Mouse (Mus musculus): ENCODE measurements around the gene Shc1. TPM values are rescaled to one million over a fixed set of nuclear protein-coding genes. Genes with fewer than 3 reads are reported as not detected.
A peak's percentile ranks its signal among the peaks of the same experiment; 100 is the strongest.
"Not testable (repeated sequence)": the region's sequence is repeated elsewhere in the genome, so short reads cannot be mapped to it uniquely, and the experiment has no call there.

Gene Shc1
- total RNA-seq, 2 experiments from 2014 or later: 14.7 to 15.1 TPM

DNA sequence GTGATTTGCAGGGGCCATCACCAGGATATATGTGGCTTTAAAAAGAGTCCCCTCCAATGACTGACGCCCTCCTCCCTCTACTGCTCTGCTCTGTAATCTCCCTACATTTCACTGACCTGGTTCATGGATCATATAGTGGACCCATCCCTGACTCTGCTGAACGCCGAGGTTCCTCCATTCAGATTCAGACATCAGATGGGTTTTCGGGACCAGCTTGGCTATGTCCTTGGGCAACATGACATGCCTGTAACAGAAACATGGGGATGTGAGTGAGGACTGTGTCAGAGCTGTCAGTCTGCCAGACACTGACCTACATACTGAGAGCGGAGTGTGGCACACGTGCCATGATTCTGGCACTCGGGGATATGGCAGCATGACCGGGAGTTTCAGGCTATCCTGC is 2.1 kb upstream of the Shc1 start:
- DNase-seq (ENCODE audit: low spot score in 2 of 2): no peak

- no peak for DNase-seq (ENCODE audit: low spot score in 2 of 2)
These were observed 1.1 kb upstream of the Shc1 start for GRCm38 (mm10) chr3:89417131-89417530.

DNA sequence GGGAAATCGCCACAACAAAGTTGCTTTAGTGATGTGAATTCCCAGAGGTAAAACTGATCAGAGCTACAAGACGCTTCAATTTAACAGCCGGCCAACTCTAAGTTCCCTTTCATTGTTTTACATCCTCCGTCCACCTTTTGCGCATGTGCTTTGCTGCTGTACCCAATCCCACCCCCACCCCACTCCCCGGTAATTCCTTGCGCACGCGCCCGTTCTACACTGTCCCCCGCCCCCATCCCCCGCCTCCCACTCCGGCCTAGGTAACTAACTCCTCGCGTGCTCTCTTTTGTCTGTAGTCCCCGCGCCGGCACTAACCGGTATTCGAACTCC is 438 bp upstream of the Shc1 start:
- DNase-seq (ENCODE audit: low spot score in 2 of 2): no peak

GRCm38 (mm10) chr3:89418861-89419250 is 613 bp downstream of the Shc1 start:
- no peak for DNase-seq (ENCODE audit: low spot score in 2 of 2)

DNA sequence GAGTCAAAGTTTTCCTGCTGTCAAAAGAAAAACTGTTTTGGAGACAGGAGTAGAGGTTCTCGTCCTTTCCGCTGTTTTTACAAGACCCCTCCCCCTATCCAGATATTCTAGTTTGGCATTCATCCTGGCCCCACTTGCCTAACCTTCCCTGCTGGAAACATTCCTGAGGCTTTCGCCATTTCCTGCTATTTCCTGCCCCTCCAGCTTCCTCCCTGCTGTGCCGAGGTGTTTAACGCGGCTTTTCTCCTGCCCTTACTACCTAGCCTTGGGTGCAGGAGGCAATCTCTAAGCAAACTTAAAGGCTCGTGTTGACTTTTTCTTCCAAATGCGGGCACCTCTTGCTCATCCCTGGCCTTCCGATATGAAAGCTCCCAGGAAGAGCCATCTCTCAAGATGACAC is 1.3 kb downstream of the Shc1 start:
- no peak for DNase-seq (ENCODE audit: low spot score in 2 of 2)

DNA sequence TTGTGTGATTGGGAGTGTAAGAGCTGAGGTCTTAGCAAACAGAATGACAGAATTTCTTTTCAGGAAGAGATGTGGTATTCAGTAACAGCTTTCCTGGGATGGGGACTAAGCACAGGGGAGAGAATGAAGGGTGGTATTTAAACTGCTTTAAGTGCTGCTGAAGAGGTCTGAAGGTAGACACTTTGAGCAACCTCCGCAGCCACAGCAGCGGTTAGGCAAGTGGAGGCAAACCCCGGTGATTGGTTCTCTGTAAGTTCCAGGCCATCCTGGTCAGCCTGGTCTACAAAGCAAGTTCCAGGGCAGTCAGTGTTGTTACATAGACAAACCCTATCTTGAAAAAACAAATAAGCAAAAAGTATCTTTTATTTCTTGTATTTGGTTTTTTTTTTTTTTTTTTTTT is 1.7 kb downstream of the Shc1 start:
- DNase-seq (ENCODE audit: low spot score in 2 of 2): no peak

- no peak for DNase-seq (ENCODE audit: low spot score in 2 of 2)
These were observed 2.2 kb downstream of the Shc1 start for GRCm38 (mm10) chr3:89420421-89420820.

GRCm38 (mm10) chr3:89421002-89421774 is 2.9 kb downstream of the Shc1 start:
- DNase-seq (ENCODE audit: low spot score in 2 of 2): peak; percentile 51 to 73

DNA sequence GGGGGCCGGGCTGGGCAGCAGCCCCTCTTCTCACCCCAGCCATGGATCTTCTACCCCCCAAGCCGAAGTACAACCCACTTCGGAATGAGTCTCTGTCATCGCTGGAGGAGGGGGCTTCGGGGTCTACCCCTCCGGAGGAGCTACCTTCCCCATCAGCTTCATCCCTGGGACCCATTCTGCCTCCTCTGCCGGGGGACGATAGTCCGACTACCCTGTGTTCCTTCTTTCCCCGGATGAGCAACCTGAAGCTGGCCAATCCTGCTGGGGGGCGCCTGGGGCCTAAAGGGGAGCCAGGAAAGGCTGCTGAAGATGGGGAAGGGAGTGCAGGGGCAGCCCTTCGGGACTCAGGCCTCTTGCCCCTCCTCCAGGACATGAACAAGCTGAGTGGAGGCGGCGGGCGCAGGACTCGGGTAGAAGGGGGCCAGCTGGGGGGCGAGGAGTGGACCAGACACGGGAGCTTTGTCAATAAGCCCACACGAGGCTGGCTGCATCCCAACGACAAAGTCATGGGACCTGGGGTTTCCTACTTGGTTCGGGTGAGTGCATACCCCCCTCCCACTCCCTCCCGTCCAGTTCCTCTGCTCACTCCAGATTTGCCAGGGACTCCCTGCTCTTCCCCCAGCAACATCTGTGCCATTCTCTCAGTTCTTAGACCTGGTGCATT is 3.7 kb downstream of the Shc1 start:
- DNase-seq (ENCODE audit: low spot score in 2 of 2): peak in 1 of 2 experiments; percentile 27

DNA sequence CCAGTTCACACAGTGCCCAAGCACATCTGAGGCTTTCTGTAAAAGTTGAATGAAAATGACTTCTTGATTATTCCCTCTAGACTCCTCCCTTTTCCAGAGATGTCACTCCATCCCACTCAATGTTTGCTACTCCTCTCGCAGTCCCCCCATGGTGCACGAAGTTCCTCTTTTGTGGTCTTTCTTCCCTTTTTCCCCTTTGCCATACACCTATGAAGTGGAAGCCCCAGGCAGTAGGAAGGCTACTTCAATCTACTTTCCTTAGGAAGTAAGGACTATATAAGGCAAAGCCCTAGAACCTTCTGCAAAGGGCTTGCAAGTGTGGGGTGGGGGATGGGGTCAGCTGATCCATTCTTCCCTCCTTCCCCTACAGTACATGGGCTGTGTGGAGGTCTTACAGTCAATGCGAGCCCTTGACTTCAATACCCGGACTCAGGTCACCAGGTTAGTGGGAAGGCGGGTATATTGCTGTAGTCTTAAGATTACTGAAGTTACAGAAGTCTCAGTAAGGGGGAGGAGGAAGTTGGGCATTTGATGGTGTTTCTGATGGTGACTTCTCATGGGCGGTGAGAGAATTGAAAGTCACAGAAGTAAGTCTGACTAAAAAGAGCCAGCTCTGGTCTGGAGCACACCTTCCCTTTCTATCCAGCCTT is 4.4 kb downstream of the Shc1 start:
- DNase-seq (ENCODE audit: low spot score in 2 of 2): no peak

- DNase-seq (ENCODE audit: low spot score in 2 of 2): no peak
These were observed 6.3 kb downstream of the Shc1 start for GRCm38 (mm10) chr3:89424416-89425140.

GRCm38 (mm10) chr3:89425141-89425525 is 6.9 kb downstream of the Shc1 start:
- no peak for DNase-seq (ENCODE audit: low spot score in 2 of 2)

DNA sequence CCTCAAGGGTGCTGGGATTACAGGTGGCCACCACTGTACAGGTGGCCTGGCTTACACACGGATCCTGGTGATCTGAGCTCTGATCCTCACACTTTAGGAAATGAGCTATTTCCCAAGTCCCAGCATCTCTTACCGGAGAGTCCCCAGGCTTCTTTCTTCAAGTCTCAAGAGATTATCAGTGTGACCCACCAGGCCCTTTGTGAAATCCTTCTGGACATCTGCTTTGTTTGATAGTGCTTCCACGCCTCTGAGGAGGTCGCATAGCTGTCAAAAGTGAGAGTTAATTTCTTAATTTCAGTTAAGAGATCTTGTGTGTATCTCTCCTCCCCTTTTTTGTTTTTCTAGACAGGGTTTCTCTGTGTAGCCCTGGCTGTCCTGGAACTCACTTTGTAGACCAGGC is 7.6 kb downstream of the Shc1 start:
- DNase-seq (ENCODE audit: low spot score in 2 of 2): no peak

GRCm38 (mm10) chr3:89429021-89429420 is 10.8 kb downstream of the Shc1 start:
- not testable (repeated sequence) for DNase-seq (ENCODE audit: low spot score in 2 of 2)

GRCm38 (mm10) chr3:89430171-89431159 is 12.2 kb downstream of the Shc1 start, which contains the start of gene Pygo2:
Pygo2 (plus strand) TSS chr3:89430214.
- peak; percentile 91 to 95 for DNase-seq (ENCODE audit: low spot score in 2 of 2)

- DNase-seq (ENCODE audit: low spot score in 2 of 2): no peak
These were observed 14.4 kb downstream of the Shc1 start for GRCm38 (mm10) chr3:89432606-89433005.

DNA sequence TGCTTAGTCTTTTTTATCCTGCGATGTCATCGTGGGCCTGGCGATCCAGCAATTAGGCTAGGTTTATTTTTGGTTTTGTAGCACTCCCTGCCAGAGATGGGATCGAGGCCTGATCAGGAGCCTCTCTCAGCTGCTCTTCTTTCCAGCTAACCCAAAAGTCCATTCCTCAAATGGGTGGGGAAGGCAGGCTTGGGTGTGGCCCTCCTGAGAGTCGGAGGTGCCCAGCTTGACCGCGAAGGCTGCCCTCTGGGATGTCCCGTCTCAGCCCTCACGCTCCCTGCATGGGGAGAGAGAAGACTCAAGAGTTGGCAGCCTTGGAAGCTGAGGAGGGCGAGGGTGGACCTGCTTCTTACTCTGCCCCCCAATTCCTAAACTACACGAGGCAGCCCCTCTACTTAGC is 16.3 kb downstream of the Shc1 start:
- no peak for DNase-seq (ENCODE audit: low spot score in 2 of 2)

DNA sequence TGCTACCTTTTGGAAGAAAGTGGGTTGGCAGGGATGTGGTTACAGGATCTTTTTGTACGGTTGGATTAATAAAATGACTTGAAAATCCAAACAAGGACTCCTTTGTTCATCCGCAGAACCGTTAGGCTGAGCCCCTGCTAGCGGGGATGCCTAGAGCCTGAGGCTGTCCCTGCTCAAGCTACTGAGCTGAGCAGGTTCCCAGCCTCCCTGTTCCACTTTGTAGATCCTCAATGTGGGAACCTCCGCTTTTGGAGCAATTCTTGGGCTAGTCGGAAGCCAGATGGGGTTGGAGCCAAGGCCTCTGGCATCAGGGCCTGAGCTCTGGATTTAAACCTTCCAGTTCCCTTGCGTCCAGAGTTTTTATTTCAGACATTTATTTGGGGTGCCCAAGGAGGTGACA is 16.8 kb downstream of the Shc1 start:
- DNase-seq (ENCODE audit: low spot score in 2 of 2): peak; percentile 32 to 50

DNA sequence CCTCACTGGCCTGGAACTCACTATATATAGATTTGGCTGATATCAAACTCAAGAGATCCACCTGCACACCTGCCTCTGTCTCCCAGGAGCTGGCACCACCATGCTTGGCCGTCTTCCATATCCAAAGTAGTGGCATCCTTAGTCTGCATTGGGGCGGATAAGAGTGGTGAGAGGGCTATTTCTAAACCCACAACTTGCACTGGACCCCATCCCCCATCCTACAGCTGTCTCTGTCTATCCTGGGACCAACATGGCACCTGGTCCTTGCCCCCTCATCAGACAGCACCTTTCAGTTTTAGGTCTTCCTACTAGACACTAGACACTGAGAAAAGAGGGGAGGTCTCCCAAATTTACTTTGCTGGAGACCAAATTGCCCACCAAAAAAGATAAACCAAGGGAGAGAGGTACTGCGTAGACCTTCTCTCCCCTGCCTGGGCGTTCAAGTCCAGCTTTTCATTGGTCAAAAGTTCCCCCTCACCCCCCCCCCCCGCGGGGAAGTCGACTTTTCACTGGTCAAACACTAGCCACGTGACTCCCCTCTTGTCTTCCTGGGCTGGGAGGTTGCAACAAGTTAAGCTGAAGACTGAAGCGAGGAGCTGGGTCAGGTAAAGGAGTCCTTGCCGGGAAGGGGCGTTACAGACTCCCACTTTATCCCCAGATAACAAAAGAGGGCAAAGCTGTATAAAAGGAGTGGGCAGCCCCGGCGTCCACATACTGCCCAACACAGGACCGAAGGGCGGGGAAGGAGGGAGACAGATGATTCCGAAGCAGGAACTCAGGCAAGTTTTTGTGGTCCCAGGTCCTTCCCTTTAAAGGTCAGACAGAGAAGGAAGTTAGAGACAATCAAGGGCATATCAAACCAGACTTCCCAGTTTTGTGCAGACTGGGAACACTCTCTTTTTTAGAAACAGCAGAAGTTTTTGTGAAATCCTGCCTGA is 18.2 kb downstream of the Shc1 start, which contains the start of gene Pbxip1:
TSS of gene Pbxip1 (plus strand) at position 531 of the 938 bp plus-strand sequence.
- DNase-seq (ENCODE audit: low spot score in 2 of 2): peak in 1 of 2 experiments; percentile 42
